Mouse (Mus musculus) neural tube, embryonic 12.5 days (tissue): ENCODE results near the gene Zc3h18. TPM values are rescaled to one million over a fixed set of nuclear protein-coding genes. Genes with fewer than 3 reads are reported as not detected.

ENCODE experiments used
- ATAC-seq: fragments of 200-750 bp; cut with Nextera tagmentation; 2 replicates; pipeline ENCODE4 v1.8.0; 2017; ENCODE audit warnings: low read depth, mild to moderate bottlenecking, moderate TSS enrichment, moderate library complexity; ENCODE audit not compliant: low FRiP score
- H3K27ac ChIP-seq: fragments of 300-500 bp; sonication (generic); 2 replicates; pipeline ENCODE4 v1.5.1; 2016
- H3K27me3 ChIP-seq: fragments of 300-500 bp; sonication (generic); replicated peaks from 2 replicates; pipeline ENCODE4 v1.6.1; 2016; ENCODE audit warnings: mild to moderate bottlenecking
- H3K36me3 ChIP-seq: fragments of 300-500 bp; sonication (generic); 2 replicates; pipeline ENCODE4 v1.6.1; 2016; ENCODE audit warnings: mild to moderate bottlenecking
- H3K4me1 ChIP-seq: fragments of 300-500 bp; sonication (generic); 2 replicates; pipeline ENCODE4 v1.6.1; 2016
- H3K4me2 ChIP-seq: fragments of 300-500 bp; sonication (generic); replicated peaks from 2 replicates; pipeline ENCODE4 v1.6.1; 2016; ENCODE audit warnings: mild to moderate bottlenecking
- H3K4me3 ChIP-seq: fragments of 300-500 bp; sonication (generic); 2 replicates; pipeline ENCODE4 v1.5.1; 2016
- H3K9ac ChIP-seq: fragments of 300-500 bp; sonication (generic); 2 replicates; pipeline ENCODE4 v1.6.1; 2016; ENCODE audit warnings: mild to moderate bottlenecking
- H3K9me3 ChIP-seq: fragments of 300-500 bp; sonication (generic); 2 replicates; pipeline ENCODE4 v1.6.1; 2016; ENCODE audit warnings: mild to moderate bottlenecking
- WGBS: fragments of 180-500 bp; shearing (Covaris S2); methylation state at CpG from one replicate; pipeline ENCODE4 v1.1.7; 2016; 5-methylcytosine and 5-hydroxymethylcytosine counted together
- polyA plus RNA-seq: library from polyadenylated mRNA; unstranded; fragments of >200 nt; fragmentation: Nextera tagmentation; extraction: Ambion mirVana; gene quantifications from 2 replicates; pipeline ENCODE4 v1.2.1, GENCODE M21; 2016

Gene Zc3h18
- polyA plus RNA-seq, 1 experiment from 2014 or later: 62.4 TPM

- Histone ChIP-seq H3K36me3 (no peaks in the 10 kb centered on the region), H3K4me3 (no peak overlapping the region; the same call in 1 of the 2 replicates), H3K9me3 (no peaks in the 10 kb centered on the region), H3K27ac (no peak overlapping the region), H3K4me2 (peak overlapping the region; percentile 89), H3K9ac (no peak overlapping the region), H3K4me1 (peaks cover 30% of the 10 kb centered on the region), H3K27me3 (no peaks in the 10 kb centered on the region)
- no peak for ATAC-seq
- 71% methylated on average over 3 of the region's 3 CpGs for WGBS
Observed at GRCm38 (mm10) chr8:122445203-122445602, 68.8 kb downstream of the Zc3h18 start.

- Histone ChIP-seq H3K4me1 (no peaks in the 10 kb centered on the region), H3K9ac (no peak overlapping the region), H3K27me3 (peaks cover 3% of the 10 kb centered on the region; the same call in 1 of the 2 replicates), H3K9me3 (no peaks in the 10 kb centered on the region), H3K4me3 (no peak overlapping the region), H3K4me2 (no peak overlapping the region), H3K27ac (no peak overlapping the region), H3K36me3 (no peaks in the 10 kb centered on the region)
- 84% methylated on average over 7 of the region's 7 CpGs for WGBS
- no peak for ATAC-seq
Observed at GRCm38 (mm10) chr8:122451161-122451703, 74.8 kb downstream of the Zc3h18 start.

GRCm38 (mm10) chr8:122452154-122452553 is 75.7 kb downstream of the Zc3h18 start:
- no peak overlapping the region for H3K4me2 ChIP-seq
- H3K36me3 ChIP-seq: no peaks in the 10 kb centered on the region
- WGBS: 85% methylated on average over 10 of the region's 10 CpGs
- no peaks in the 10 kb centered on the region for H3K9me3 ChIP-seq
- H3K4me3 ChIP-seq: no peak overlapping the region
- peaks cover 3% of the 10 kb centered on the region; the same call in 1 of the 2 replicates for H3K27me3 ChIP-seq
- no peak for ATAC-seq
- no peak overlapping the region for H3K9ac ChIP-seq
- no peak overlapping the region for H3K27ac ChIP-seq
- H3K4me1 ChIP-seq: no peaks in the 10 kb centered on the region

GRCm38 (mm10) chr8:122454409-122454808 is 78.0 kb downstream of the Zc3h18 start:
- Histone ChIP-seq H3K4me3 (no peak overlapping the region), H3K9me3 (no peaks in the 10 kb centered on the region), H3K4me1 (no peaks in the 10 kb centered on the region), H3K9ac (no peak overlapping the region), H3K27ac (no peak overlapping the region), H3K27me3 (peaks cover 11% of the 10 kb centered on the region), H3K4me2 (no peak overlapping the region), H3K36me3 (no peaks in the 10 kb centered on the region)
- 87% methylated on average over 6 of the region's 6 CpGs for WGBS
- ATAC-seq: no peak

- Histone ChIP-seq H3K4me1 (peaks cover 13% of the 10 kb centered on the region), H3K4me2 (no peak overlapping the region), H3K4me3 (no peak overlapping the region), H3K27me3 (peaks cover 38% of the 10 kb centered on the region), H3K9ac (no peak overlapping the region), H3K36me3 (no peaks in the 10 kb centered on the region), H3K9me3 (no peaks in the 10 kb centered on the region), H3K27ac (no peak overlapping the region)
- WGBS: 79% methylated on average over 11 of the region's 11 CpGs
- ATAC-seq: no peak
Observed at GRCm38 (mm10) chr8:122457171-122457570, 80.8 kb downstream of the Zc3h18 start.

GRCm38 (mm10) chr8:122459218-122459900 is 83.0 kb downstream of the Zc3h18 start:
- Histone ChIP-seq H3K27me3 (peaks cover 47% of the 10 kb centered on the region), H3K4me2 (no peak overlapping the region), H3K4me3 (no peak overlapping the region), H3K9ac (no peak overlapping the region), H3K9me3 (no peaks in the 10 kb centered on the region), H3K4me1 (peaks cover 13% of the 10 kb centered on the region), H3K27ac (no peak overlapping the region), H3K36me3 (no peaks in the 10 kb centered on the region)
- WGBS: 56% methylated on average over 6 of the region's 6 CpGs
- no peak for ATAC-seq

GRCm38 (mm10) chr8:122459990-122460389 is 83.6 kb downstream of the Zc3h18 start:
- Histone ChIP-seq H3K9ac (no peak overlapping the region), H3K27me3 (peaks cover 47% of the 10 kb centered on the region), H3K36me3 (no peaks in the 10 kb centered on the region), H3K4me2 (peak overlapping the region; percentile 64), H3K4me1 (peaks cover 13% of the 10 kb centered on the region), H3K9me3 (no peaks in the 10 kb centered on the region), H3K4me3 (no peak overlapping the region), H3K27ac (no peak overlapping the region)
- 23% methylated on average over 7 of the region's 7 CpGs for WGBS
- no peak for ATAC-seq

GRCm38 (mm10) chr8:122460524-122461472 is 84.4 kb downstream of the Zc3h18 start, which contains the start of gene Snai3:
Gene Snai3, minus strand, starts transcription at chr8:122460733.
- Histone ChIP-seq H3K9me3 (no peaks in the 10 kb centered on the region), H3K4me3 (peak within 1 kb of the TSS; percentile 27), H3K36me3 (peaks cover 4% of the 10 kb centered on the region; the same call in 1 of the 2 replicates), H3K4me1 (peaks cover 13% of the 10 kb centered on the region), H3K27ac (no peak within 1 kb of the TSS), H3K27me3 (peaks cover 47% of the 10 kb centered on the region), H3K9ac (0 out of 2 replicates have a peak within 1 kb of the TSS, but pooled peaks have one; percentile 33), H3K4me2 (peak within 1 kb of the TSS; percentile 64)
- peak; percentile 58 for ATAC-seq
- WGBS: 2% methylated on average over 56 of the region's 56 CpGs

- Histone ChIP-seq H3K4me3 (no peak overlapping the region), H3K27me3 (peaks cover 47% of the 10 kb centered on the region), H3K36me3 (peaks cover 11% of the 10 kb centered on the region; the same call in 1 of the 2 replicates), H3K4me1 (peaks cover 13% of the 10 kb centered on the region), H3K4me2 (no peak overlapping the region), H3K9me3 (no peaks in the 10 kb centered on the region), H3K9ac (no peak overlapping the region), H3K27ac (no peak overlapping the region)
- ATAC-seq: no peak
- WGBS: 67% methylated on average over 11 of the region's 11 CpGs
Observed at GRCm38 (mm10) chr8:122461473-122462148, 85.2 kb downstream of the Zc3h18 start.

GRCm38 (mm10) chr8:122462510-122462909 is 86.1 kb downstream of the Zc3h18 start:
- ATAC-seq: no peak
- Histone ChIP-seq H3K36me3 (peaks cover 20% of the 10 kb centered on the region), H3K9ac (no peak overlapping the region), H3K27me3 (peaks cover 47% of the 10 kb centered on the region), H3K9me3 (no peaks in the 10 kb centered on the region), H3K27ac (no peak overlapping the region), H3K4me2 (no peak overlapping the region), H3K4me3 (no peak overlapping the region), H3K4me1 (peaks cover 13% of the 10 kb centered on the region)
- 68% methylated on average over 8 of the region's 8 CpGs for WGBS

- no peak overlapping the region for H3K27ac ChIP-seq
- peaks cover 13% of the 10 kb centered on the region for H3K4me1 ChIP-seq
- ATAC-seq: no peak
- H3K9ac ChIP-seq: no peak overlapping the region
- H3K4me3 ChIP-seq: no peak overlapping the region
- H3K27me3 ChIP-seq: peaks cover 42% of the 10 kb centered on the region
- H3K36me3 ChIP-seq: peaks cover 32% of the 10 kb centered on the region
- 72% methylated on average over 12 of the region's 12 CpGs for WGBS
- H3K4me2 ChIP-seq: no peak overlapping the region
- H3K9me3 ChIP-seq: no peaks in the 10 kb centered on the region
Observed at GRCm38 (mm10) chr8:122463651-122464640, 87.5 kb downstream of the Zc3h18 start.
